Mouse (Mus musculus) adrenal gland, adult 2 months (tissue): ENCODE data around the gene 2410004B18Rik. TPM values are rescaled to one million over a fixed set of nuclear protein-coding genes. Genes with fewer than 3 reads are reported as not detected.

Experiments used
- polyA plus RNA-seq: library from polyadenylated mRNA; depleted of rRNA; stranded (reverse); fragments of >200 nt; gene quantifications from 2 replicates; pipeline ENCODE4 v1.2.3, GENCODE M21; 2012; rRNA removed
- total RNA-seq, 2 experiments: library from RNA; stranded (reverse); gene quantifications; 2 replicates each; pipeline ENCODE4 v1.2.3; 2021

Gene 2410004B18Rik
- total and polyA plus RNA-seq, 3 experiments: 8.7 to 23.1 (median 22.0) TPM

Other genes with a start within 250 kb of the 2410004B18Rik start
- gene Ddah1, start 179.3 kb upstream of the 2410004B18Rik start, total RNA-seq: 1 to 10 TPM; 1.8 to 3.6 TPM
- 1.1 and 1.5 TPM in 2 replicates for gene Ddah1, start 179.3 kb upstream of the 2410004B18Rik start, polyA plus RNA-seq
- gene Bcl10, start 15.2 kb upstream of the 2410004B18Rik start, total RNA-seq: 10 to 100 TPM; 20.7 to 23.9 TPM
- gene Bcl10, start 15.2 kb upstream of the 2410004B18Rik start, polyA plus RNA-seq: 3.6 and 4.1 TPM in 2 replicates
- gene Syde2, start 49.9 kb downstream of the 2410004B18Rik start, total RNA-seq: 1 to 10 TPM; 4.2 to 6.8 TPM
- gene Syde2, start 49.9 kb downstream of the 2410004B18Rik start, polyA plus RNA-seq: 4.2 and 5.0 TPM in 2 replicates
- not detected for gene Wdr63, start 170.1 kb downstream of the 2410004B18Rik start, total RNA-seq
- gene Wdr63, start 170.1 kb downstream of the 2410004B18Rik start, polyA plus RNA-seq: not detected in 2 replicates
- gene Mcoln3, start 179.4 kb downstream of the 2410004B18Rik start, total RNA-seq: not detected
- gene Mcoln3, start 179.4 kb downstream of the 2410004B18Rik start, polyA plus RNA-seq: not detected in 2 replicates
- gene Mcoln2, start 211.8 kb downstream of the 2410004B18Rik start, total RNA-seq: not detected
- gene Mcoln2, start 211.8 kb downstream of the 2410004B18Rik start, polyA plus RNA-seq: not detected in 2 replicates